Mouse (Mus musculus) stomach, embryonic 16.5 days (tissue): ENCODE results near the gene Clps. TPM values are rescaled to one million over a fixed set of nuclear protein-coding genes. Genes with fewer than 3 reads are reported as not detected.
A peak's percentile ranks its signal among the peaks of the same experiment; 100 is the strongest.

ENCODE experiments used
- ATAC-seq: fragments of 200-750 bp; cut with Nextera tagmentation; 2 replicates; pipeline ENCODE4 v1.8.0; 2017; ENCODE audit warnings: moderate number of reproducible peaks, moderate TSS enrichment; ENCODE audit not compliant: insufficient read depth, low FRiP score
- H3K27ac ChIP-seq: fragments of 300-500 bp; sonication (generic); 2 replicates; pipeline ENCODE4 v1.5.1; 2014; ENCODE audit warnings: low read length
- H3K27me3 ChIP-seq: fragments of 300-500 bp; sonication (generic); 2 replicates; pipeline ENCODE4 v1.6.1; 2014; ENCODE audit warnings: low read length, control low read depth, mixed read lengths; ENCODE audit not compliant: control insufficient read depth, insufficient read depth
- H3K36me3 ChIP-seq: fragments of 300-500 bp; sonication (generic); 2 replicates; pipeline ENCODE4 v1.6.1; 2014; ENCODE audit warnings: low read length; ENCODE audit not compliant: control insufficient read depth, insufficient read depth
- H3K4me1 ChIP-seq: fragments of 300-500 bp; sonication (generic); 2 replicates; pipeline ENCODE4 v1.6.1; 2014; ENCODE audit warnings: low read length, control low read depth, mixed read lengths; ENCODE audit not compliant: control insufficient read depth, insufficient read depth
- H3K4me2 ChIP-seq: fragments of 300-500 bp; sonication (generic); 2 replicates; pipeline ENCODE4 v1.6.1; 2014; ENCODE audit warnings: low read depth, low read length, mixed read lengths
- H3K4me3 ChIP-seq: fragments of 300-500 bp; sonication (generic); replicated peaks from 2 replicates; pipeline ENCODE4 v1.5.1; 2014; ENCODE audit warnings: mild to moderate bottlenecking, low read length
- H3K9ac ChIP-seq: fragments of 300-500 bp; sonication (generic); 2 replicates; pipeline ENCODE4 v1.6.1; 2014; ENCODE audit warnings: low read length
- H3K9me3 ChIP-seq: fragments of 300-500 bp; sonication (generic); replicated peaks from 2 replicates; pipeline ENCODE4 v1.6.1; 2016; ENCODE audit warnings: low read length, control low read depth; ENCODE audit not compliant: control insufficient read depth
- WGBS: fragments of 180-500 bp; shearing (Covaris S2); extraction: QIAGEN DNeasy Blood & Tissue Kit; methylation state at CpG from one replicate; pipeline ENCODE4 v1.1.7; 2014; 5-methylcytosine and 5-hydroxymethylcytosine counted together
- polyA plus RNA-seq: library from polyadenylated mRNA; unstranded; fragments of >200 nt; fragmentation: Nextera tagmentation; extraction: Ambion mirVana; gene quantifications from 2 replicates; pipeline ENCODE4 v1.2.1, GENCODE M21; 2015

The Clps gene
- polyA plus RNA-seq, 1 experiment from 2014 or later, result 3,124 TPM

DNA sequence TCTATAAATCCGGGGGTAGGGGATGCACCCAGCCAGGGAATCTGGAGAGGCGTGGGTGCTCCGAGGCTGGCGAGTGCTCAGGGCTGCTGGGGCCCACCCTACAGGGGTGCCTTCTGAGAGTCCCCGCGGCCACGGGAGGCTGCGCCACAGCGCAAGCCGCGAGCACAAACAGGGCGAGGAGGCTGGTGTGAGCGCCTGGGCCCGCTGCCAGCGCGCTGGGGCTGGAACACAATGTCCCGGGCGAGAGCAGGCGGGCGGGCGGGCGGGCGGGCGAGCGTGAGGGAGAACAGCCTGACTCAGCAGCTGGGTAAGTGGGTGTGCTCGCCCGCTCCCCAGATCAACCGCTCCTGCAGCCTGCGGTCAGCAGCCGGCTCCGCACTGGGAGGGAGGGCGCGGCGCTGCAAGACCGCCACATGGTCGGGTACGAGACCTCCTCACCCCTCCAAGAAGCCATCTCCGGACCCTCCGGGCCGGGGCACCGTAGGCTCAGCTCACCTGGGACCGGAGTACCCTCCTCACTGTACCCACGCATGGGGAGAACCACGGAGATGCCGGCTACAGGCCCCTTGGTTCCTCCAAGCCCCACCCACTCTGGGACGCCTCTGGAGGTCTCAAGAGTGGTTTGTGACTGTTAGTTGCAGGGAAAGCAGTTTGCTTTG, 42.5 kb downstream of the Clps start:
- Histone ChIP-seq H3K27me3 (no peaks in the 10 kb centered on the region; the same call in 1 of the 2 replicates), H3K4me1 (peaks cover 35% of the 10 kb centered on the region), H3K4me2 (peak overlapping the region; percentile 96), H3K9ac (peak overlapping the region; percentile 78), H3K9me3 (no peaks in the 10 kb centered on the region), H3K36me3 (no peaks in the 10 kb centered on the region), H3K27ac (peak overlapping the region; percentile 95), H3K4me3 (peak overlapping the region; percentile 52)
- peak; percentile 69 for ATAC-seq
- WGBS, result under 1% methylated on average over 46 of the region's 46 CpGs

- H3K27me3 ChIP-seq, result no peaks in the 10 kb centered on the region; the same call in 1 of the 2 replicates
- peak within 1 kb of the TSS; percentile 78 for H3K9ac ChIP-seq
- peaks cover 40% of the 10 kb centered on the region for H3K4me1 ChIP-seq
- H3K9me3 ChIP-seq, result no peaks in the 10 kb centered on the region
- peak within 1 kb of the TSS; percentile 52 for H3K4me3 ChIP-seq
- WGBS, result 4% methylated on average over 16 of the region's 16 CpGs
- H3K27ac ChIP-seq, result peak within 1 kb of the TSS; percentile 95
- peak; percentile 55 for ATAC-seq
- no peaks in the 10 kb centered on the region for H3K36me3 ChIP-seq
- peak within 1 kb of the TSS; percentile 96 for H3K4me2 ChIP-seq
Observed at GRCm38 (mm10) chr17:28517441-28517955, 43.1 kb downstream of the Clps start, which contains the start of gene Fkbp5. Fkbp5 (minus strand) TSS chr17:28517527.

DNA sequence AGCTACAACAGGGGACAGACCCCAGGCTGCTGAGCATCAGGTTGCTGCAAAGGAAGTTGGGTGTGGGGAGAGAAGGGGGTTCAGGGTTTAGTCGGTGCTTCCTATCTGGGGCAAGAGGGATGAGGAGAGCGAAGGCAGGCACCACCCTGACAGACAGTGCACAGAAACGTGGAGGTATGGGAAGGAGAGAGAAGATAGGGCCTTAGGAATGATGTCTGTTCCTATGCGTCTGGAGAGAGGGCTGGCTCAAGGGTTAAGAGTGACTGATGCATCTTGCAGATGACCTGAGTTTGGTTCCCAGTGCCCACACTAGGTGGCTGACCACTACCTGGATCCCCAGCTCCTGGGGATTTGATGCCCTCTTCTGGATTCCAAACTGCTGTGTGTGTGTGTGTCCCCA, 43.7 kb downstream of the Clps start:
- H3K36me3 ChIP-seq, result no peaks in the 10 kb centered on the region
- H3K9me3 ChIP-seq, result no peaks in the 10 kb centered on the region
- no peak for ATAC-seq
- peak overlapping the region; percentile 96; the same call in 1 of the 2 replicates for H3K4me2 ChIP-seq
- H3K4me1 ChIP-seq, result peaks cover 41% of the 10 kb centered on the region
- H3K9ac ChIP-seq, result no peak overlapping the region
- H3K4me3 ChIP-seq, result peak overlapping the region; percentile 52
- WGBS, result 67% methylated on average over 4 of the region's 4 CpGs
- no peaks in the 10 kb centered on the region; the same call in 1 of the 2 replicates for H3K27me3 ChIP-seq
- H3K27ac ChIP-seq, result peak overlapping the region; percentile 95

GRCm38 (mm10) chr17:28515431-28516341, 44.9 kb downstream of the Clps start:
- H3K4me2 ChIP-seq, result no peak overlapping the region
- H3K9me3 ChIP-seq, result no peaks in the 10 kb centered on the region
- no peak overlapping the region for H3K4me3 ChIP-seq
- H3K9ac ChIP-seq, result peak overlapping the region; percentile 48
- H3K27me3 ChIP-seq, result no peaks in the 10 kb centered on the region
- 55% methylated on average over 10 of the region's 10 CpGs for WGBS
- H3K27ac ChIP-seq, result peak overlapping the region; percentile 46
- peak; percentile 20; the same call in 1 of the 2 replicates for ATAC-seq
- peaks cover 51% of the 10 kb centered on the region for H3K4me1 ChIP-seq
- H3K36me3 ChIP-seq, result no peaks in the 10 kb centered on the region

GRCm38 (mm10) chr17:28514555-28514954, 46.0 kb downstream of the Clps start:
- 72% methylated on average over 5 of the region's 5 CpGs for WGBS
- ATAC-seq, result no peak
- Histone ChIP-seq H3K36me3 (no peaks in the 10 kb centered on the region), H3K4me3 (no peak overlapping the region), H3K9ac (no peak overlapping the region), H3K27me3 (no peaks in the 10 kb centered on the region), H3K9me3 (no peaks in the 10 kb centered on the region), H3K4me1 (peaks cover 56% of the 10 kb centered on the region), H3K4me2 (no peak overlapping the region), H3K27ac (no peak overlapping the region)

- Histone ChIP-seq H3K4me2 (no peak overlapping the region), H3K4me3 (no peak overlapping the region), H3K9me3 (no peaks in the 10 kb centered on the region), H3K9ac (no peak overlapping the region), H3K4me1 (peaks cover 54% of the 10 kb centered on the region), H3K36me3 (no peaks in the 10 kb centered on the region), H3K27ac (peak overlapping the region; percentile 62; the same call in 1 of the 2 replicates), H3K27me3 (no peaks in the 10 kb centered on the region)
- WGBS, result 56% methylated on average over 7 of the region's 7 CpGs
- no peak for ATAC-seq
Observed at GRCm38 (mm10) chr17:28513844-28514243, 46.7 kb downstream of the Clps start.

DNA sequence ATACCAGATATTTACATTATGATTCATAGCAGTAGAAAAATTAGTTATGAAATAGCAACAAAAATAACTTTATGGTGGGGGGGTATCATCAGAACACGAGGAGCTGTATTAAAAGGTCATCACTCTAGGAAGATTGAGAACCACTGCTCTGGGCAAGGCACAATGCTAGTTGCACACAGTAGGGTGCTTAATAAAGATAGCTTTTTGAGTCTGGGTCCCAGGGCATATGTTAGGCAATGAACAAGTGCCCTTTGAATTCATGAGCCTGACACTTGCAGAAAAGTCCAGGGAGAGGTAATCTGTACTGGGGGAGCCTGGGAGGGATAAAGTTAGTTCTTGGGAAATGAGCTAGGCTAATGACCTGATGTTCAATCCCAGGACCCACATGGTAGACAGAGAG, 47.2 kb downstream of the Clps start:
- Histone ChIP-seq H3K36me3 (no peaks in the 10 kb centered on the region), H3K27ac (peak overlapping the region; percentile 62; the same call in 1 of the 2 replicates), H3K4me2 (no peak overlapping the region), H3K4me3 (no peak overlapping the region), H3K9ac (no peak overlapping the region), H3K4me1 (peaks cover 49% of the 10 kb centered on the region), H3K27me3 (no peaks in the 10 kb centered on the region), H3K9me3 (no peaks in the 10 kb centered on the region)
- no peak for ATAC-seq
- 48% methylated on average over 1 of the region's 1 CpGs for WGBS

- Histone ChIP-seq H3K4me3 (no peak overlapping the region), H3K4me2 (no peak overlapping the region), H3K4me1 (peaks cover 46% of the 10 kb centered on the region), H3K36me3 (no peaks in the 10 kb centered on the region), H3K27me3 (no peaks in the 10 kb centered on the region), H3K9me3 (no peaks in the 10 kb centered on the region), H3K27ac (peak overlapping the region; percentile 39), H3K9ac (peak overlapping the region; percentile 38; the same call in 1 of the 2 replicates)
- 25% methylated on average over 6 of the region's 6 CpGs for WGBS
- 0 out of 2 replicates have a peak, but pooled peaks have one; percentile 39 for ATAC-seq
Observed at GRCm38 (mm10) chr17:28512696-28513095, 47.9 kb downstream of the Clps start.
